Mouse (Mus musculus): ENCODE data around the gene Slc1a1.

The Slc1a1 gene

DNA sequence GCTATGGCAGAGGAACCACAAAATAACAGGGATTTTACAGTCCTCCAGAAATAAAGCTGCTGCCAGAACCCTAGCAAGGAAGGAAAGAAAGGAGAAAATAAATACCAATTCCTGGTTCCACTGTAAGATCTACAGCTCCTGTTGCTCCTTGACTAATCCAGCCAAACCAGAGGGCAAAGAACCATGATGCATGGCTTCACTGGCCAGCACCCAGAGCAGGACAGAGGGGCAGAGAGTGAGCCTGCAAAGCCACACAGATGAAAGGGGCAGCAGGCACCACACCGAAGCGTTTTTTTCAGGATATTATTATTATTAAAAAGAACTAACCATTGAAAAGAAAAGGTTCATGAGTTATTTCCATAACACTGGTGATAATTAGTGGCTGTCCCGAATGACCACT lies 17.2 kb downstream of the Slc1a1 start:
- no peak for DNase-seq (ENCODE audit: low read depth, low spot score)

DNA sequence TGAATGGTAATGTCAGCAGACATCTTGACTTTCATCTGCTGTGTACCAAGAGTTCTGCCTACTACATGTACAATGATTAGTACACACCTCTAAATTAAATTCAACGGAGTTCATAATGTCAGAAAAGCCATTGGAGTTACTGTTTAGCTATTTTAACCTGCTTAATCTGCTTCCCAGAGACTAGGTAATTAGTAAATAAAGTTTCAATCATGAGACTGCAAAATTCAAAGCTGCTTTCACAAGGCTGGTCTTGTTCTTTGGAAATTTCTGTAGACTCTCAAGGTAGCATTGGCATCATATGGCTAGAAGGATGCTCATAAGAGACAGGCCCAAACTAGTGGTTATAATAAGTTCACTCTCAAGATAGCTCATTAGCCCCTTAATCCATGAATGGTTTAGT lies 20.0 kb downstream of the Slc1a1 start:
- DNase-seq (ENCODE audit: low read depth, low spot score): no peak

DNA sequence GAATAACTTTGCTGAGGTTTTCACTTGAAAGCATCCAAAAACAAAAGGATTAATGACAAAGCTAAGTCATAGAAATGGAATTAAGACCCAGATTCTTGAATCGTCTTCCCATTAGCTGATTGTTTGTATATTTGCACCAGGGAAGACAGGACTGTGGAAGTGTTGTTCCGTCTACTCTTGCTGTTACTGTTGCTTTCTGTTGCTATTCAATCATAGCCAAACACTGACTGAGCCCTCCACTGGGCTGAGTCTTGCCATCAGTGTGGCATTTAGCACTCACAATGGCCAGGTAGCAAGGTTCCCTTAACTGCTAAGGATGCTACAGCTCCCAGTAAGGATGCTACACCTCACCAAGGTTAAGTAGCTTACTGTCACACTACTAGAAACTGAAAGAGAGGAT lies 25.4 kb downstream of the Slc1a1 start:
- no peak for DNase-seq (ENCODE audit: low read depth, low spot score)

DNA sequence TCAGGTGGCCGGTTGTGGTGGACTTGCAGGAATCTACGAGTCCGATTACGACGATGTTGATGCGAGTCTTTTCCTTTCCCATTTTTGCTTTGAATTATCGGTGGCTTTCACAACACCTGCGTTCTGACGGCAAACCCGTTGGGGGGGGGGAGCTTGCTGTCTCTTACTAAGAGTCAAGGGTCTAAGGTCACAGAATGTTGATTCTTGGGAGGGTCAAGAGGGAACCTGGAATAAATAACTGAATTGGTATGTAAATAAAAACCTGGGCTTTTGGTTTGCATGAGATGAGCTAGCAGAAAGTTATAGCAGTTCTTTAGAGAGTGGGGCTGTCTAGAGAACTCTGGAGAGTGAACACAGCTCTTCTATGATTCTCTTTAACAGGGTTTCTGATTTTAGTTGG lies 28.8 kb downstream of the Slc1a1 start:
- DNase-seq (ENCODE audit: low read depth, low spot score): no peak

DNA sequence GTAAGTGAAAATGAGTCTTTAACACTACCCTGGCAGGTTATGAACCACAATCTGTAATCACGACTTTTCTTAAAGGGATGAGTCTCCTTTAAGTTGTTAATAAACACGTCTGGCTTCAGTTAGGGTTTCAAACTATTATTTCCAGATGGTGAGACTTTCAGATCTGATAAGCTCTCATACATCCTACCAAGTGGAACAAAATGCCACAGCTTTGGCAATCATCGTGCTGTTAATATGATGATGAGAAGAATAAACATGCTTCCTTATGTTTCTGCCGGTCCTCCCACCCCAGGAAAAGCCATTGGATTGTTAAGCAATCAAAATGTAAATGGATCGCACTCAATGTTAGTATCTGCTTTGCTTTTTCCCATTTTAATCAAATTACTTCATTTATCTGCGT lies 30.1 kb downstream of the Slc1a1 start:
- DNase-seq (ENCODE audit: low read depth, low spot score): no peak

DNA sequence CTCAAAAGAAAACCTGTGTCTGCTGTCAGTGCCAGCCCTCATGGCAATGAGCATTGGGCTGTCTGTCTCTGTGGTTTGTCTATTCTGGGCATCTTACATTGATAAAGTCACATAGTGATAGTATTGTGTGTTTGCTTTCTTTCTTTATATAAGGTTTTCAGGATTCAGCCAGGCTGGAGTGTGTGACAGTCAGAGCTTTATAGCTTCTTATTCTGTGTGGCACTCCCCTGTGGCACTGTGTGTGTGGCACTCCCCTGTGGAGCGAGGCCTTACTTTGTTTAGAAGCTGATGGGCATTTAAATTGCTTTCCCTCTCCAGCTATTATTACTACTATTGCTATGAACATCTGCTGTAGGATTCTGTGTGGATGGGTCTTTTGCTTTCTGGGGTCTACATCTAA lies 30.7 kb downstream of the Slc1a1 start:
- no peak for DNase-seq (ENCODE audit: low read depth, low spot score)

DNA sequence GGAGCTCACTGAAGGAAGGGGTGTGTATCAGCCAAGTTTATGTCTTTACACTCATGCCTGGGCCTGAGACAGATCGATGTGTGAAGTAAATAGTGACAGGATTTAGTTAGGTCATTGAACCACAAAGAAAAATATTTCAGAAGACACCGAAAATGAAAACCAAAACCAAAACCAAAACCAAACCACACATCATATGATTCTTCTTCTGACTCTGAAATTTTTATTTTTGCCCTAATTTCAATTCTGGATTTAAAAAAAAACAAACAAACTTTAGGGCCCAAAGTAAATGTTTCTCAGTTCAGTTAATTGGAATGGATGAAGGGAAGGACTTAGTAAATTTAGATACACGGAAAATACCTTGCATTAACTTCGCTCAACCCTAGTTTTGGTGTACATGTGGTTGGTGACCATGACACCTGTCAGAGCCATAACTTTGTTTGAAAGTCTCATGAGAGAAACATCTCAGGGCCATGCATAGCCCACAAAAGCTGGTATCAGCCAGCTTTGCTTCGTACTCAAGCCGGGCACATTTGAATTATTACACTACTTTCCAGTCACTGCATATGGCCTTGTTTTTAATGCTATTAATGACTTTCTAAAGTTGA lies 34.5 kb downstream of the Slc1a1 start:
- DNase-seq (ENCODE audit: low read depth, low spot score): no peak

DNA sequence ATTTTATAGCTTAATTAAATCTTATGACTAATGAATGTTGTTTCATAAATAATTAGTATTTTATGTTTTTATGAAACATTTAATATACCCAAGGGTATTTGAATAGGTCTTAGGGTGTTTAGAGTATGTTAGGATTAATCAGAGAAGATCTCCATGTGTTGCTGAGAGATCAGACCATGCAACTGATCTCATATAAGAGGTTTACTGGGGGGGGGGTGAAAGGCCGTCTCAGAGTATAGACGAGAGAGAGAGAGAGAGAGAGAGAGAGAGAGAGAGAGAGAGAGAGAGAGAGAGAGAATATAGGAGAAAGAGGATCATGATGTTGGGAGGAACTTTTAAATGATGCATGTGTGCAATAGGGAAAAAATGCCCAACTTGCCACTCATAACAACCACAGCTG lies 35.5 kb downstream of the Slc1a1 start:
- no peak for DNase-seq (ENCODE audit: low read depth, low spot score)

DNA sequence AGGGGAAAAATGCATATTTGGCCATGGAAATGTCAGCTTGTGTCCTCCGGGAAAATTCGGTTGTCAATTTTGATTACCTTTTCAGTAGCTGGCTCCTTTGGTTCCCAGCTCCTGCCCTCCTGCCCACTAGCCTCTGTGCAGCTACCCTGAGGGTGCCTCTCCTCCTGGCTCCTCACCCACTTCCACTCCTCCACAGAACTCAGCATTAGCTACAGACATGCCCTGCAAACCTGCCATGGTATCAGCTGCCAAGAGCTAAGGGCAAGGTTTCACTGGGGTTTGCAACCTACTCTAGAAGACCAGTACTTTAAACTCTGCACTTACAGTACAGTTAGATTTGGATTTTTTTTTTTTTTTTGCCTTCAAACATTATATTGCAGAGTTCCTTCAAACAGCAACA lies 44.6 kb downstream of the Slc1a1 start:
- no peak for DNase-seq (ENCODE audit: low read depth, low spot score)

DNA sequence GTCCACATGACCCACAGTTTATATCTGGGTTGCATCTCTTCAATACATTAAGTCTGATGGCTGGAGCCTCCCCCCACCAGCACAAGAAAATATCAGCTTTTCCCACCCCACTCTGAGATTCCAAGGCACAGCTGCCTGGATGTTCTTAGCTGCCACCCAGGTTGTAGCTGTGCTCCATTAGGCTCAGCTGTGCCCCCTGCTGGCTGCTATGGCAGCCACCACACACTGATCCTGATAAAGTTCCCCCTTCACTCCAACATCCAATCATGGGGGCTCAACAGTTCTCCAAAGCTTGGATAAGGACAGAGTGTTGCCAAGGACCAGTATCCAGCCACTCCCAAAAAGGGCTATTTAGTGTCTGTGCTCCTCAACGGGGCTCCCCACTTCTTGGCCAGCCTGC lies 48.3 kb downstream of the Slc1a1 start:
- peak; percentile 54 for DNase-seq (ENCODE audit: low read depth, low spot score)

DNA sequence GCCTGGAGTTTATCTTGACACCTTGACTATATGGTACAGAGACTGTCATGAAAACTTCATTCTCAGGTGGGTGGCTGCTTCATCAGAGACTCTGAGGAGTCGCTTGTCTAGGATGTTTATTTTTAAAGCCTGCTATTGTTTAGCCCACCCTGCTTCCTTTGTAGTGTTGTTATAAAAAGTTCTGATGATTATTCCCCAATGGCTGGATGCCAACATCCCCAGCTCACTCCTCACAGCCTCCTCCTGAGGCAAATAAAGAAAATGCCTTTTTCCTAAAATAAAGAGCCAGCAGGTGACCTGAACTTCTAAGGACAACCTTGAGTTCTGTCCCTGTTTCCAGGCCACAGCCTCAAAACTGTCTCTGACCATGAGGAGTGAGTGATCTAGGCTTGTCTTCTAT lies 53.6 kb downstream of the Slc1a1 start:
- DNase-seq (ENCODE audit: low read depth, low spot score): no peak

DNA sequence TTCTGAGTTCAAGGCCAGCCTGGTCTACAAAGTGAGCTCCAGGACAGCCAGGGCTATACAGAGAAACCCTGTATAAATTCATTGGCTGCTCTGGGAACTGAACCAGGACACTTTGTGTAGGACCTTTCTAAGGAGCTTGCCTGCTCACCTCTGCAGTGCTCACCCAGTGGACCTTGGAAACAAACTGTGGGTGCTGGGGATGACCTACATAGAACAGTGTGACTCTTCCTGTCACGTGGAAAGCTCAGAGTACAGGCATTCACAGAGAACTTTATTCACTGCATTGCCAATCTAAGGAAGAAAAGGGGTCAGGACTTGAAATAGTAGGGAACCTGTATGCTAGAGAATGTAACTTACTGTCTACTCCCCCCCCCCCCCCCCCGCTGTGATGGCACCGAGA lies 54.4 kb downstream of the Slc1a1 start:
- no peak for DNase-seq (ENCODE audit: low read depth, low spot score)

DNA sequence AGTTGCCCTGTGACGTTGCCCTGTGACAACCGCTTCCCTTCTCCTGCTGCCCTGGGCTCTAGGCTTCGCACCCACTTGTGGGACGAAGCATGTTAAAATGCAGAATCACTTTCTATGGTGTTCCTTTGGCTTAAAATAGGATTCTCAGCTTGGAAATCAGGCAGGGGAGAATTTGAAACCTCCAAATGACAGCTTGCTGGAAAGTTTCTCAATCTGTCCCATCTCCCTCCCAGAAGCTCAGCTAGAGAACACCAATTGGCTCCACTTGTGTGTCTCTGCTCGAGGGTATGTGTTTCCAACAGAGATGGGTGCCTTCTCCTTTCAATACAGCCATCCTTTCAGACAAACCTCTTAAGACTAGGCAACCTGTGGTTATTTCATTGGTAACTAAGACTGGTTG lies 56.4 kb downstream of the Slc1a1 start:
- DNase-seq (ENCODE audit: low read depth, low spot score): no peak

DNA sequence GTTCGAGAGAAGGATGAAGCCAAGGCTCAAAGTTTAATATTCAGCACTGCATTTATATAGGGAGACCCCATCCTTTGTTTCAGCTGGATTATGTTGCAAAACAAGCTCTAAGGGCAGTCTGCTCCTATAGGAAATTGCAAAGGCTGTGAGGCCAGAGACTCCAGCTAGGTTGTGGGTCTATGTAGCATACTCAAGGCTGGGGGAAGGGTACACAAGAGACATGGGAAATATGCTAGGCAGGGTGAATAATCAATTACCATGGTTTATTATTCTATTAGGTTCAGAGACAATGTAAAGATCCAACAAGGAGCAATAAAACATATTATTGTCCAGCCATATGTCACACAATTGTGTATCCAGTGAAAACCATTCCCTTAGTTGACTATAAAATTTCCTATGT lies 57.0 kb downstream of the Slc1a1 start:
- no peak for DNase-seq (ENCODE audit: low read depth, low spot score)

DNA sequence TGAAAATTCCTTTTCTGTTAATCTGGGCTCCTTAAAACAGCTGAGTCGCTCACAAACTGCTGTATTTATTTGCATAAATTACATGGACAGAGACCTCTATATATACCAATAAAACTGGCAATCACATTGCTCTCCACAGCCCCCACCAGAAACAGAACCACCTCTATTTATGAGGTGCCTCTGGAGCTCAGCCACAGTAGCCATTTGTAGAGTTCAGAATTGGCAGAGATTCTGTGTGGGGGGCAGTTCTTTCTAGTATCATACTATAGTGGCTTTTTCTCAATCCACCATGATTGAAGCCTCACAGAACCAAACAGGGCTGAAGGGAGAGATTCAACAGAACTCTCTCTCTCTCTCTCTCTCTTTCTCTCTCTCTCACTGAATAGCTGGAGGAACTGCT lies 61.8 kb downstream of the Slc1a1 start:
- no peak for DNase-seq (ENCODE audit: low read depth, low spot score)

DNA sequence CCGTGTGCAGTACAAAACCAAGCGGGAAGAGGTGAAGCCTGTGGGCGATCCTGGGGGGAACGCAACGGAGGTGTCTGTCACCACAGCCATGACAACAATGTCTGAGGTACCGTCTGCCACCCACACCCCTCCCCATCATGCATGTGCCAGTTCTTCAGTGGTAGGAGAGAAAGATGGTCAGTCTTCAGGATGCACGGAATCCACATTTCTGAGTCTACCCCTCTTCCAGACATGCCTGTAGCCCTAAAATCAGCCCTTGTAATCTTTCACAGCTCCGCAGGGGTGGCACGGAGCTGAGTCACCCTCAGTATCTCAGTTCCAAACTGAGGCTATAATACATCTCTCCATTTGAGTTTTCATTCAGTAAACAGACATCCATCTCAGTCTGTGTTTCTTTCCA lies 62.6 kb downstream of the Slc1a1 start:
- no peak for DNase-seq (ENCODE audit: low read depth, low spot score)

DNA sequence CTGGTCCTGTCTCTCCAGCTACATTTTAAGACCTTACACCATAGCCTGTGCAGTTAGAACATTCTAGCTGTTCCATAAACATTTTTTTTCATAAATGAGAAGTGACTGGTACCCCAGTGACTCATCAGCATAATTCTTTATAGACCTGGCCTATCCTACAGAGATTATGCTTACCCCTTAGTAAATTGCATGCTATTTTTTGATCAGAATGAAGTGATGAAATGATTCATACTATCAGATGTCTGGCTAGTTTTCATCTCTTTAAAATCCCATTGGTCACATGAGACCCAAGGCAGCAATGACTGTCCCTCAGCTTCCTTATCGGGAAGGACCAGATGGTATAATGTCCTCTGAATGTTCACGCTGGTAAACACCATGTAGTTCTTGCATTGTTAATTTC lies 65.9 kb downstream of the Slc1a1 start:
- no peak for DNase-seq (ENCODE audit: low read depth, low spot score)

DNA sequence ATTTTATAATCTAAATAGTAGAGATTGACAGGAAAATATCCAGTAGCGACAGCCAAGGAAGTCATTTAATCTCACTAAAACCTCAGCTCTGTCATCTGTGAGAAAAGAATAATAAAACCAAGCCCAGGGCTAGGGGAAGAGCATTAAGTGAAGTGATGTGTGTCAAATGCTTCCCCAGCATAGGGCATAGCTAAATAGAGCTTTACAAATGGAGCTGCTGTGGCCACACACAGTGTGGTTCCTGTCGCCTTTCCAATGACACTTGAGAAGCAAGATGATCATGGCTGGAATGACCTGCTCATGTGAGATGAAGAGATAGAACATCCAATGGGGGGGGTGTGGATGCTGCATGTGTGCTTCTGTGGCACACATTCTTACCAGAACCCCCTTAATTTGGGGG lies 67.3 kb downstream of the Slc1a1 start:
- no peak for DNase-seq (ENCODE audit: low read depth, low spot score)

DNA sequence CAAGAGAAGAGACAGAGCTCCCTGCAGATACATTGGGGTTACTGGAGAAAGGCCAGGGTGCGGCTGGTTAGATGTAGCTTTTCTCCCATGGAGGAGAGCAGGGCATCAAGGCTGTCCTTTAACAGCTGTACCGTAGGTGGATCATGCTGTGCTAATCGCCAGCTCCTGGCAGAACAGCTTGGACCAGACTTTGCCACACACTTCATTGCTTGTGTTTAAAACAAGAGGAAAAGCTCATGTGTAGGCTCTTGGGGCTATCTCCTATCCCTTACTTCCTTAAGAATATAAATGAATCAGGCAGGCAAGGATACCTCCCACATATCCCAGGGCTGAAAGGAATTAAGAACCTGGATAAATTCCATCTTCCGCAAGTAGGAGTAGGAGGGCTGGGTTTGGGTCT lies 68.0 kb downstream of the Slc1a1 start:
- no peak for DNase-seq (ENCODE audit: low read depth, low spot score)

DNA sequence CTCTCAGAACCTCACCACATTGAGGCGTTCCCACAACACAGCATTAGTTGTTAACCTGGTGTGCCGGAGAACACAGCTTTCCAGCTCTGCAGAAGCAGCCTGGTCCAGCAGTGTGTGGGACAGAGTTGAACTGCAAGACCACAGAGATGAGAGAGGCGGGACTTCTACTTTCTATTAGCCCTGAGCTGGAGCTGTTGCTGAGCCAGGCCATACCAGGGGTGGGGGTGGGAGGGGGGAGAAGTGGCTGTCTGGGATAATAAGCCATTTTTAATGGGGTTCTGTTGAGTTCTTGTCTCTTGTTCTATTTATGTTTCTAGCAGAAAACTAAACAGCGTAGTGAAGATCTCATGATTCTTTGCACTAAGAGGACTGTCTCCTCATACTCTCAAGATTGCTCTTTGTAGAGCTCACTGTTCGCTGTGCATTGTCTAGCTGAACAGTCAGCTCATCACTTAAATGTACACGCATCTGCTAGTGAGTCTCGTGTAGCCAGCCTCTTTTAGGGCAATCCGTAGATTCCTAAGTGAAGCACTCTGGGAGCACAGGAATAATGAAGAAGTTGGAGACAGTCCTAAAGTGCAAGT lies 68.8 kb downstream of the Slc1a1 start:
- DNase-seq (ENCODE audit: low read depth, low spot score): no peak

DNA sequence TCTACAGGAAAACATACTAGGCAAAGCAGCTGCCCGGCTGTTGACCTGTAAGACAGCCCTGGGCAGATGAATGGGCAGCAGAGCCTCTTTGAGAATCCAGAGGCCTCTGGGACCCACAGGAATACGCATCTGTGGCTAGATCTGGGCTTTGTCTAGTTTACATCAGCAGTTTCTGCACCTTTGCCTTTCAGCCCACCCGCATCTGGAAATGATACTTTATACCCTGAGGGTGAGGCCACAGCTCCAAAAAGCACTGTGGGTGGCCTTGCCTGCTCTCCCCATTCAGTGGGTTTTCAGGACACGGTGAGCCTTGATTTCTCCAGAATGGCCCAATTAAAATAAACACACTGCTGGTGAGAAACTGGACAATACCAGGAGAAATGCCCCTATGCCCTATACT lies 73.3 kb downstream of the Slc1a1 start:
- no peak for DNase-seq (ENCODE audit: low read depth, low spot score)

DNA sequence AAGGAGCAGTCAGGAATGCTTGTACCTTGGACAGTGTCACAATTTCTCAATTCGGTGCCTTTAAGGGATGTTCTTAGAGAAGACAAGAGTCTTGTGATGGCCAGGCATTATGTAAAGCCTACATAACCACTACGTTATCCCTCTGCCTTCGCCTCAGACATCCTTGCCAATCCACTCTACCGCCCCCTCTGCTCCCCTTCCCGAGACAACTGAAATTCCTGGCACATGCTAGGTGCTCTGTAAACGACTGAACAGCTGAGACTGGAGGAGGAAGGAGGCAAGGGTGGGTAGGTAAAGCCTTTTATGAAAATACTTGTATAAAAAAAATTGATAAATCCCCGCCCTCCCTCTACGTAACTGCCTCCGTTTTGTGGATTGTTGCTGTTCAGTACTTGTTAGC lies 73.8 kb downstream of the Slc1a1 start:
- DNase-seq (ENCODE audit: low read depth, low spot score): no peak

DNA sequence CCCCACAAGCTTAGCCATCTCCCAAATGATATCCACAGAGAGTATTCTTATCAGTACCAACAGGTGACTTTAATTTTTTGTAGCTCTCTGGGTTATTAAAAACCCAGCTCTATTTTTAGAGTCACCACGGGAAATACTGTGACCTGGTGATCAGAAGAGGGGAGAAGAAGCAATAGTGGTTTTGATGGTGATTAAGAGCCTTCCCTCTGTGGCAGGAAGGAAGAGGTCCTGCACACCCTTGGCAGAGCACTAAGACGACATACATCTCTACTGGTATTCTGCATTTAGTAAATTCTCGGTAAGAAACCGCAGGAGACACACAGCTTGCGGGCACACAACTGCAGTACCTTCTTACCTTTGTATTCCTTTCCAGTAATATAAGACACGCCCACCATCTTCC lies 79.7 kb downstream of the Slc1a1 start:
- DNase-seq (ENCODE audit: low read depth, low spot score): no peak

DNA sequence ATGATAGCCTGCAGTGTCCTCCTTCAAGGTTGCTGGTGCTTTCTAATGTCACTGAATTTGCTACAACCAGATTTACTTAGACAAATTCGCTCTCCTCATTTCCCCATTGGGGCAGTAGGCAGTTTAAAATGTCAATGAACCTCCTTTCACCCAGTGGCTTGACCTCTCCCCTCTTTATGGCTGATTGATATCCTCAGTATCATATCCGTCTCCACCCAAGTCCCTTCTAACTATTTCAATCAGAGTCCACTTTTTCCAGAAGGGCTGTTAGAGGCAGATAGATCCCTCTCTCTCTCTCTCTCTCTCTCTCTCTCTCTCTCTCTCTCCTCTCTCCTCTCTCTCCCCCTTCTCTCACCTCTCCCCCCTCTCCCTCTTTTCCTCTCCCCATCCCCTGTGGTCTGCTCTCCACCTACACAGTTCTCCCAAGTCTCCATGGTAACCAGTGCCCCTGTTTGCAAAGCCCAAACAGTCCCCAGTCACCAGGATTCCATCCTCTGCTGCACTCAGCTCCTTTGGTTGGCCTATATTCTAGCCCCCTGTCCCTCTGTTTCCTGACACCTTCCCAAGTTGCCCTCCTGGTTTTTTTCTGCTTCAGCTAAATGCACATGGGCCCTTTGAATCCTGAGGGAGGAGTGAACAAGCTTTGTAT lies 80.9 kb downstream of the Slc1a1 start:
- no peak for DNase-seq (ENCODE audit: low read depth, low spot score)

Data from ES-CJ7 (cell line).